Mouse (Mus musculus) colon, adult 2 months (tissue): ENCODE measurements around the gene Lix1. TPM values are rescaled to one million over a fixed set of nuclear protein-coding genes. Genes with fewer than 3 reads are reported as not detected.

Source experiments
- polyA plus RNA-seq: library from polyadenylated mRNA; depleted of rRNA; stranded (reverse); fragments of >200 nt; gene quantifications from 2 replicates; pipeline ENCODE4 v1.2.3, GENCODE M21; 2012; rRNA removed

Lix1 gene
- 0.23 and 0.45 TPM in 2 replicates for polyA plus RNA-seq

GRCm38 (mm10) chr17:17402222-17403004 is at the start of gene Lix1:
Gene Lix1 (plus strand): TSS chr17:17402672.

GRCm38 (mm10) chr17:17373918-17374910 is 28.3 kb upstream of the Lix1 start, which contains the start of gene Riok2:
Gene Riok2 (plus strand): TSS chr17:17374309.

Other genes with a start within 250 kb of the Lix1 start
- 1.2 and 1.7 TPM in 2 replicates for gene Riok2, start 28.4 kb upstream of the Lix1 start, polyA plus RNA-seq
- 5.7 and 6.1 TPM in 2 replicates for gene Lnpep, start 222.4 kb downstream of the Lix1 start, polyA plus RNA-seq